Mouse (Mus musculus) neural tube, embryonic 13.5 days (tissue): ENCODE data around the gene Ckap4. TPM values are rescaled to one million over a fixed set of nuclear protein-coding genes. Genes with fewer than 3 reads are reported as not detected.
"Not testable (repeated sequence)": the region's sequence is repeated elsewhere in the genome, so short reads cannot be mapped to it uniquely, and the experiment has no call there.

Source experiments
- ATAC-seq: fragments of 200-750 bp; cut with Nextera tagmentation; 2 replicates; pipeline ENCODE4 v1.8.0; 2017; ENCODE audit warnings: low read depth, mild to moderate bottlenecking, moderate TSS enrichment, moderate library complexity
- H3K27ac ChIP-seq: fragments of 300-500 bp; sonication (generic); replicated peaks from 2 replicates; pipeline ENCODE4 v1.5.1; 2015; ENCODE audit warnings: moderate library complexity, mild to moderate bottlenecking, inconsistent platforms
- H3K27me3 ChIP-seq: fragments of 300-500 bp; sonication (generic); 2 replicates; pipeline ENCODE4 v1.6.1; 2015; ENCODE audit warnings: mild to moderate bottlenecking, inconsistent platforms
- H3K36me3 ChIP-seq: fragments of 300-500 bp; sonication (generic); 2 replicates; pipeline ENCODE4 v1.6.1; 2015; ENCODE audit warnings: mild to moderate bottlenecking, inconsistent platforms
- H3K4me1 ChIP-seq: fragments of 300-500 bp; sonication (generic); replicated peaks from 2 replicates; pipeline ENCODE4 v1.6.1; 2015; ENCODE audit warnings: inconsistent platforms
- H3K4me2 ChIP-seq: fragments of 300-500 bp; sonication (generic); 2 replicates; pipeline ENCODE4 v1.6.1; 2015; ENCODE audit warnings: inconsistent platforms, mild to moderate bottlenecking, moderate library complexity
- H3K4me3 ChIP-seq: fragments of 300-500 bp; sonication (generic); 2 replicates; pipeline ENCODE4 v1.5.1; 2015; ENCODE audit warnings: mild to moderate bottlenecking, inconsistent platforms
- H3K9ac ChIP-seq: fragments of 300-500 bp; sonication (generic); 2 replicates; pipeline ENCODE4 v1.6.1; 2015; ENCODE audit warnings: moderate library complexity, mild to moderate bottlenecking, inconsistent platforms
- H3K9me3 ChIP-seq: fragments of 300-500 bp; sonication (generic); 2 replicates; pipeline ENCODE4 v1.6.1; 2016; ENCODE audit warnings: inconsistent platforms
- WGBS: fragments of 180-500 bp; shearing (Covaris S2); methylation state at CpG from one replicate; pipeline ENCODE4 v1.1.7; 2015; 5-methylcytosine and 5-hydroxymethylcytosine counted together
- polyA plus RNA-seq: library from polyadenylated mRNA; unstranded; fragments of >200 nt; fragmentation: Nextera tagmentation; extraction: Ambion mirVana; gene quantifications from 2 replicates; pipeline ENCODE4 v1.2.1, GENCODE M21; 2015

Gene Ckap4
- polyA plus RNA-seq, 1 experiment from 2014 or later: 64.0 TPM

DNA sequence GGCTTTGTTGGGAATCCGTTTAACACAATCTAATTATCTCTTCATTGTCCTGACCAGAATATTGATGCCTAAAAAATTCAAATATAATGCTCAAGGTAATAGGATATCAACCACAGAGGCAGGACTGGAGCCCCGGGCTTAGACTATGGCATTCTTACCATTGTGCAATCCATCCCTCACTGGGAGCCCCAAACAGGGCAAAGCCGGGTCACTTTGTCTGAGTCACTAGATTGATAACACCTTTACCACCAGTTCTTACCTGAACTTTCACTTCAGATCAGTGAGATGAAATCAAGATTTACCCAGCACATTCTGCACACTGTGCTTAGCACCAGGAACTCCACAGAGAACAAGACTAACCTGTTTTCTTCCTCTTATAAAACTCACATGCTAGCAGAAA lies 50.3 kb downstream of the Ckap4 start:
- Histone ChIP-seq H3K9ac (no peak overlapping the region), H3K27ac (no peak overlapping the region), H3K36me3 (no peaks in the 10 kb centered on the region), H3K4me2 (no peak overlapping the region), H3K9me3 (no peaks in the 10 kb centered on the region), H3K27me3 (no peaks in the 10 kb centered on the region), H3K4me3 (no peak overlapping the region), H3K4me1 (peaks cover 15% of the 10 kb centered on the region)
- WGBS: 86% methylated on average over 3 of the region's 3 CpGs
- ATAC-seq: no peak

DNA sequence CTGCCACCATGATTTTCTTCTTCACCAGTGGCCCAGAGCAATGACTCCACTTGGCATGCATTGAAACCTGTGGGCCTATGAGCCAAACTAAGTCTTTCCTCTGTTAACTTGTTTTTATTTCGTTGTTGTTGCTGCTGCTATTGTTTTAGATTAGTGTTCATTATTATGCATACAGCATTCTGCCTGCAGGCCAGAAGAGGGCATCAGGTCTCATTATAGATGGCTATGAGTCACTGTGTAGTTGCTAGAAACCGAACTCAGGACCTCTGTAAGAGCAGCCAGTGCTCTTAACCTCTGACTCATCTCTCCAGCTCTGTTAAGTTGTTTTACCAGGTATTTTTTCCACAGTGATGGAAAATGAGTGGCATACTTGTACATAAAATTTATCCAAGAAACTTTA lies 50.8 kb downstream of the Ckap4 start:
- ATAC-seq: no peak
- WGBS: 84% methylated on average over 2 of the region's 2 CpGs
- no peaks in the 10 kb centered on the region for H3K9me3 ChIP-seq
- H3K9ac ChIP-seq: no peak overlapping the region
- H3K4me2 ChIP-seq: no peak overlapping the region
- H3K27me3 ChIP-seq: no peaks in the 10 kb centered on the region
- H3K27ac ChIP-seq: no peak overlapping the region
- no peak overlapping the region for H3K4me3 ChIP-seq
- no peaks in the 10 kb centered on the region for H3K36me3 ChIP-seq
- H3K4me1 ChIP-seq: peaks cover 19% of the 10 kb centered on the region

DNA sequence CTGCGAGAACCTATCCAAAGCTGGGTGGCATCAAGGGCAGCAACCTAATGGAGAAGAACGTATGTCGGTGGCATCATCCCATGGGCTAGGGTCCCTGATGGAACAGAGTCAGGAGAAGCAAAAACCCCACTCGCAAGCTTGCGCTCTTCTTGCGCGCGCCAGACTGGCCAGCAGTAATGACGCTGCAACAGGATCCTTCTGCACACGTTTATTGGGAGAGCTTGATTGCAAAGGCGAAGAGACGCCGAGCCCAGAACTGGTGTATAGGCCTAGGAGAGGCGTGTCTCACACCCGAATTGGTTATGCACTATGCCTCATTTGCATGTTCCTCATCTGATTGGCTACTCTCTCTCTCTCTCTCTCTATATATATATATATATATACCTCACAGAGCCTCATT lies 51.4 kb downstream of the Ckap4 start:
- not testable (repeated sequence) for H3K4me2 ChIP-seq, H3K4me3 ChIP-seq, H3K27ac ChIP-seq, H3K9me3 ChIP-seq, H3K9ac ChIP-seq, H3K36me3 ChIP-seq, H3K27me3 ChIP-seq, ATAC-seq
- WGBS: 89% methylated on average over 15 of the region's 15 CpGs
- H3K4me1 ChIP-seq: peaks cover 26% of the 10 kb centered on the region

- H3K4me3 ChIP-seq: no peak overlapping the region
- WGBS: 54% methylated on average over 5 of the region's 5 CpGs
Measured at GRCm38 (mm10) chr10:84481327-84481671, 52.6 kb downstream of the Ckap4 start.

DNA sequence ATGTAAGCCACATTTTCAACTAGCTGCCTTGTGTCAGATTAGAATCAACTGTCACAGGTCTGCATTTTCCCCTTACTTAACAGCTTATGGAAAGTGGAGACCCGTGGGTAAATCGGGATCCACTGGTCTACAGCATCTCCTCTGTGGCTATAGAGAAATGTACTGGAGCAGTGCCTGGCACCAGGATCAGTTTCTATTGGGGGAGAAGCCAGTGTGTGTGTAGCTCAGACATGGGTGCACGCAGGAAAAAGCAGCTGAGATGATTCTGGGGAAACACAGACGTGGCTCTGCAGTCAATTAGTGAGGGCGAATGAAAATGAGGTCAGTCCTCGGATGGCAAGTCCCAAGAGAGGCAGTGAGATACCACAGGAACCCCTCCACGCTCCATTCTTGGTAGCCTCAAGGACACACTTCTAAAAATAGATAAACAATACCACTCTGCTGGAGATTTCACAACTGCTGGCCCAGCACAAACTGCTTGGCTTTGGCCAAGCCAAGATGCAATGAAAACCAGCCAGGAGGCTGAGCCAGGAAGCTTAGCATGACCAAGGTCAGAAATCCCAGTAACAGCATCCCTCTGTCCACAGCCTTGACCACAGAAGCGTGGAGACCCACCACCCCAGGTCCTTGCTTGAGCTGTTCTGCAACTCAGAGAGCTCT lies 53.1 kb downstream of the Ckap4 start:
- no peak overlapping the region for H3K9ac ChIP-seq
- no peaks in the 10 kb centered on the region for H3K36me3 ChIP-seq
- 61% methylated on average over 8 of the region's 8 CpGs for WGBS
- no peak overlapping the region for H3K4me2 ChIP-seq
- H3K4me3 ChIP-seq: no peak overlapping the region
- H3K27ac ChIP-seq: peak overlapping the region; percentile 18; the same call in 1 of the 2 replicates
- H3K4me1 ChIP-seq: peaks cover 29% of the 10 kb centered on the region
- no peak for ATAC-seq
- no peaks in the 10 kb centered on the region for H3K27me3 ChIP-seq
- H3K9me3 ChIP-seq: no peaks in the 10 kb centered on the region

More at GRCm38 (mm10) chr10:84481327-84481671, 52.6 kb downstream of the Ckap4 start:
- Histone ChIP-seq H3K4me1 (peaks cover 29% of the 10 kb centered on the region), H3K9ac (no peak overlapping the region), H3K27ac (peak overlapping the region; percentile 18; the same call in 1 of the 2 replicates), H3K36me3 (no peaks in the 10 kb centered on the region), H3K27me3 (no peaks in the 10 kb centered on the region), H3K9me3 (no peaks in the 10 kb centered on the region), H3K4me2 (no peak overlapping the region)
- no peak for ATAC-seq

- Histone ChIP-seq H3K9ac (no peak overlapping the region), H3K4me2 (no peak overlapping the region), H3K9me3 (no peaks in the 10 kb centered on the region), H3K27me3 (no peaks in the 10 kb centered on the region), H3K27ac (0 out of 2 replicates have a peak overlapping the region, but pooled peaks have one; percentile 18), H3K36me3 (no peaks in the 10 kb centered on the region), H3K4me1 (peaks cover 29% of the 10 kb centered on the region), H3K4me3 (no peak overlapping the region)
- no peak for ATAC-seq
- 52% methylated on average over 4 of the region's 4 CpGs for WGBS
Measured at GRCm38 (mm10) chr10:84480146-84480545, 53.7 kb downstream of the Ckap4 start.

- H3K4me1 ChIP-seq: peaks cover 29% of the 10 kb centered on the region
- H3K27ac ChIP-seq: no peak overlapping the region
- no peak overlapping the region for H3K4me2 ChIP-seq
- H3K9ac ChIP-seq: no peak overlapping the region
- no peaks in the 10 kb centered on the region for H3K9me3 ChIP-seq
- no peak overlapping the region for H3K4me3 ChIP-seq
- peak; percentile 53 for ATAC-seq
- no peaks in the 10 kb centered on the region for H3K36me3 ChIP-seq
- no peaks in the 10 kb centered on the region for H3K27me3 ChIP-seq
- WGBS: 9% methylated on average over 3 of the region's 3 CpGs
Measured at GRCm38 (mm10) chr10:84477613-84478076, 56.2 kb downstream of the Ckap4 start.

GRCm38 (mm10) chr10:84477045-84477612 lies 56.7 kb downstream of the Ckap4 start:
- peak; percentile 32; the same call in 1 of the 2 replicates for ATAC-seq
- WGBS: 51% methylated on average over 4 of the region's 4 CpGs
- Histone ChIP-seq H3K9me3 (no peaks in the 10 kb centered on the region), H3K36me3 (no peaks in the 10 kb centered on the region), H3K9ac (no peak overlapping the region), H3K4me1 (peaks cover 29% of the 10 kb centered on the region), H3K27ac (no peak overlapping the region), H3K27me3 (no peaks in the 10 kb centered on the region), H3K4me3 (no peak overlapping the region), H3K4me2 (no peak overlapping the region)

Other genes with a start within 250 kb of the Ckap4 start
- gene Nuak1, start 93.5 kb downstream of the Ckap4 start, polyA plus RNA-seq: 5.4 and 5.7 TPM in 2 replicates
- gene Tcp11l2, start 42.6 kb upstream of the Ckap4 start, polyA plus RNA-seq: 30.2 and 34.1 TPM in 2 replicates
- 15.7 and 16.2 TPM in 2 replicates for gene Polr3b, start 88.2 kb upstream of the Ckap4 start, polyA plus RNA-seq
- 21.8 and 22.7 TPM in 2 replicates for gene Rfx4, start 222.0 kb upstream of the Ckap4 start, polyA plus RNA-seq